In the genomic region with DNA sequence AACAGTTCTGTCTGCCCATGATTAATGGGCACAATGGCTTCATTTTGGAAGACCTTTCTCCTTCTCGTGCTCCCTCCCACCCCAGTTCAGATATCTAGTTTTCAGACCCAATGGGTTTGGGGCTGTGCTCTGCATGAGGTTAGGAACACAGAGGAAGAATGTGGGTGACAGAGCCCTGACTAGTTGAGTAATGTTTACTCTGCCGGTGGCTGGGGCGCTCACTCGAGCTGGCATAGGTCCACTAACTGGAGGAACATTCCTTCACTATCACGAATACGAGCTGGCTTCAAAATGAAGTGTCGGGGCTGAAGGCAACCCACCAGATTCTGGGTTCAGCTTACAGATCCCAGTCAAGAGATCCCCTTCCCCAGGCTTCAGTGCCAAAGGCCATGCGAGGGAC, we compare ENCODE assay signal across 16 mouse cellular contexts. TPM values are rescaled to one million over a fixed set of nuclear protein-coding genes. Genes with fewer than 3 reads are reported as not detected.
DNase-seq lines count a peak whose midpoint lies in the region; ATAC-seq and TF ChIP-seq lines count a peak whose summit lies in the region.
"Had no signal": no experiment of that assay in that cellular context is flagged by ENCODE, and none has a peak within 500 bp of the region (broad histone marks: within the 10 kb centered on the region; RNA-seq: fewer than 3 reads in every experiment).

No protein-coding gene starts in this region.

- DNase-seq in adipocyte (ENCODE audit: low spot score) = peak; percentile 75
- peak; percentile 58 for DNase-seq in heart, postnatal 4 days
- peak; percentile 89 for DNase-seq in lung, postnatal 0 days (ENCODE audit: low spot score)
- DNase-seq in left cerebral cortex, adult 2 months (ENCODE audit: extremely low spot score in 1 of 2, low spot score in 2 of 2) = no peak
- DNase-seq in frontal cortex, postnatal 10 days (ENCODE audit: low spot score in 2 of 2) = no peak
- DNase-seq: cerebellum, postnatal 10 days; gastrocnemius, postnatal 14 days; thymus, postnatal 25 days had no signal

- H3K27me3 ChIP-seq in intestine, postnatal 0 days (replicated peaks; ENCODE audit: control insufficient read depth, insufficient read depth, low read length) = no peaks in the 10 kb centered on the region
- no peaks in the 10 kb centered on the region for H3K27me3 ChIP-seq in intestine, embryonic 16.5 days (replicated peaks; ENCODE audit: control insufficient read depth, insufficient read depth, low read length)
- no peaks in the 10 kb centered on the region for H3K27me3 ChIP-seq in lung, postnatal 0 days (replicated peaks; ENCODE audit: insufficient read depth, low read length)
- H3K27me3 ChIP-seq: intestine, embryonic 15.5 days had no signal

- peaks cover 13% of the 10 kb centered on the region; the same call in 1 of the 2 replicates for H3K4me1 ChIP-seq in intestine, postnatal 0 days (replicated peaks; ENCODE audit: control insufficient read depth, insufficient read depth, low read length)
- peaks cover 28% of the 10 kb centered on the region for H3K4me1 ChIP-seq in intestine, embryonic 16.5 days (ENCODE audit: control insufficient read depth, insufficient read depth, low read length)
- peaks cover 13% of the 10 kb centered on the region; the same call in 1 of the 2 replicates for H3K4me1 ChIP-seq in lung, postnatal 0 days (ENCODE audit: insufficient read depth, low read depth, low read length)

- intact Hi-C loops in left cerebral cortex, adult 2 months (cut with DNase I) = no loop called here

- H3K4me2 ChIP-seq in intestine, postnatal 0 days (replicated peaks; ENCODE audit: low read depth) = 0 out of 2 replicates have a peak overlapping the region, but pooled peaks have one; percentile 6
- H3K4me2 ChIP-seq in intestine, embryonic 16.5 days (ENCODE audit: low read depth, low read length) = no peak overlapping the region
- H3K4me2 ChIP-seq in lung, postnatal 0 days (replicated peaks; ENCODE audit: low read depth, low read length) = 0 out of 2 replicates have a peak overlapping the region, but pooled peaks have one; percentile 8
- H3K4me2 ChIP-seq: intestine, embryonic 15.5 days; limb, embryonic 12.5 days had no signal

- no peak overlapping the region for H3K27ac ChIP-seq in intestine, postnatal 0 days (ENCODE audit: low read depth, low read length)
- no peak overlapping the region for H3K27ac ChIP-seq in intestine, embryonic 16.5 days (ENCODE audit: low read length)
- H3K27ac ChIP-seq in lung, postnatal 0 days (ENCODE audit: low read length) = peak overlapping the region; percentile 89
- H3K27ac ChIP-seq in left cerebral cortex, adult 2 months = no peak overlapping the region
- H3K27ac ChIP-seq: intestine, embryonic 15.5 days; limb, embryonic 12.5 days had no signal

- peak; percentile 73 for TF ChIP-seq EP300 in lung, postnatal 0 days (IDR thresholded peaks at IDR 0.05)

- H3K36me3 ChIP-seq in intestine, postnatal 0 days (ENCODE audit: control insufficient read depth, insufficient read depth) = peaks cover 9% of the 10 kb centered on the region; the same call in 1 of the 2 replicates
- no peaks in the 10 kb centered on the region for H3K36me3 ChIP-seq in intestine, embryonic 16.5 days (ENCODE audit: control insufficient read depth, insufficient read depth, low read length)
- no peaks in the 10 kb centered on the region for H3K36me3 ChIP-seq in lung, postnatal 0 days (ENCODE audit: insufficient read depth, low read length)
- H3K36me3 ChIP-seq: intestine, embryonic 15.5 days; limb, embryonic 12.5 days had no signal

- 23% methylated on average over 8 of the region's 8 CpGs for WGBS in intestine, postnatal 0 days
- WGBS in intestine, embryonic 16.5 days = 35% methylated on average over 8 of the region's 8 CpGs
- 19% methylated on average over 8 of the region's 8 CpGs for WGBS in lung, postnatal 0 days

- TF ChIP-seq CTCF in intestine, postnatal 0 days (IDR thresholded peaks at IDR 0.05; ENCODE audit: low read depth) = no peak
- TF ChIP-seq CTCF in lung, postnatal 0 days (IDR thresholded peaks at IDR 0.05) = no peak
- TF ChIP-seq CTCF in left cerebral cortex, adult 2 months (IDR thresholded peaks at IDR 0.05) = no peak

- no peak overlapping the region for H3K4me3 ChIP-seq in intestine, postnatal 0 days (ENCODE audit: low read depth, low read length)
- H3K4me3 ChIP-seq in intestine, embryonic 16.5 days (ENCODE audit: low read length) = no peak overlapping the region
- H3K4me3 ChIP-seq in lung, postnatal 0 days (ENCODE audit: low read depth, low read length) = no peak overlapping the region
- no peak overlapping the region for H3K4me3 ChIP-seq in left cerebral cortex, adult 2 months
- H3K4me3 ChIP-seq: erythroblast, embryonic 14.5 days; intestine, embryonic 15.5 days; limb, embryonic 12.5 days had no signal

- H3K9ac ChIP-seq in intestine, postnatal 0 days (ENCODE audit: low read depth, low read length) = no peak overlapping the region
- H3K9ac ChIP-seq in intestine, embryonic 16.5 days (ENCODE audit: low read depth, low read length) = no peak overlapping the region
- no peak overlapping the region for H3K9ac ChIP-seq in lung, postnatal 0 days (replicated peaks; ENCODE audit: low read depth)
- H3K9ac ChIP-seq: intestine, embryonic 15.5 days; limb, embryonic 12.5 days had no signal

- ATAC-seq in intestine, postnatal 0 days = no peak
- ATAC-seq in intestine, embryonic 16.5 days = no peak; the same call in 1 of the 2 replicates
- peak; percentile 79 for ATAC-seq in lung, postnatal 0 days
- ATAC-seq in inflammation-experienced regulatory T-cells, adult 6 months = no peak
- ATAC-seq: activated CD4-positive, CD25-positive, alpha-beta regulatory T cell, adult 4 months; intestine, embryonic 15.5 days; midbrain, embryonic 16.5 days had no signal

- H3K9me3 ChIP-seq in intestine, postnatal 0 days (ENCODE audit: control insufficient read depth) = no peaks in the 10 kb centered on the region
- no peaks in the 10 kb centered on the region for H3K9me3 ChIP-seq in intestine, embryonic 16.5 days (ENCODE audit: control insufficient read depth, low read length)
- no peaks in the 10 kb centered on the region for H3K9me3 ChIP-seq in lung, postnatal 0 days (ENCODE audit: low read length)
- H3K9me3 ChIP-seq: intestine, embryonic 15.5 days; limb, embryonic 12.5 days had no signal

RNA-seq across cellular contexts. Expression of gene Hnf1b, which starts 27.9 kb away (rescaled TPM):
- 12.0 and 13.2 TPM in 2 replicates for polyA plus RNA-seq in intestine, postnatal 0 days (2015; fragmentation: Nextera tagmentation; extraction: Ambion mirVana)
- polyA plus RNA-seq in intestine, embryonic 16.5 days (2015; fragmentation: Nextera tagmentation; extraction: Ambion mirVana) = 9.0 and 9.8 TPM in 2 replicates
- total RNA-seq in heart, postnatal 4 days (2021) = not detected
- polyA plus RNA-seq in lung, postnatal 0 days (2015; fragmentation: Nextera tagmentation; extraction: Ambion mirVana) = 9.0 and 11.4 TPM in 2 replicates
- total RNA-seq in left cerebral cortex, adult 2 months (2021) = under 1 TPM; 0.23 to 0.75 TPM
- polyA plus RNA-seq in inflammation-experienced regulatory T-cells, adult 6 months (2017; shearing (Covaris generic)) = not detected
- total RNA-seq: gastrocnemius, postnatal 14 days had no signal
- polyA plus RNA-seq: activated CD4-positive, CD25-positive, alpha-beta regulatory T cell, adult 4 months; erythroblast, embryonic 14.5 days; limb, embryonic 12.5 days had no signal

Comparison
In these comparisons a context has a peak if more than half of its experiments do, and no peak if none do; other contexts are left out.
1. DNase-seq: peak in adipocyte (single experiment), heart, postnatal 4 days (single experiment) and lung, postnatal 0 days (single experiment); none in left cerebral cortex, adult 2 months (0 of 2) and frontal cortex, postnatal 10 days (0 of 2).